Mouse (Mus musculus): ENCODE results near the gene Scaf1. TPM values are rescaled to one million over a fixed set of nuclear protein-coding genes. Genes with fewer than 3 reads are reported as not detected.

Gene Scaf1
- polyA plus RNA-seq, 1 experiment: 25.1 TPM

DNA sequence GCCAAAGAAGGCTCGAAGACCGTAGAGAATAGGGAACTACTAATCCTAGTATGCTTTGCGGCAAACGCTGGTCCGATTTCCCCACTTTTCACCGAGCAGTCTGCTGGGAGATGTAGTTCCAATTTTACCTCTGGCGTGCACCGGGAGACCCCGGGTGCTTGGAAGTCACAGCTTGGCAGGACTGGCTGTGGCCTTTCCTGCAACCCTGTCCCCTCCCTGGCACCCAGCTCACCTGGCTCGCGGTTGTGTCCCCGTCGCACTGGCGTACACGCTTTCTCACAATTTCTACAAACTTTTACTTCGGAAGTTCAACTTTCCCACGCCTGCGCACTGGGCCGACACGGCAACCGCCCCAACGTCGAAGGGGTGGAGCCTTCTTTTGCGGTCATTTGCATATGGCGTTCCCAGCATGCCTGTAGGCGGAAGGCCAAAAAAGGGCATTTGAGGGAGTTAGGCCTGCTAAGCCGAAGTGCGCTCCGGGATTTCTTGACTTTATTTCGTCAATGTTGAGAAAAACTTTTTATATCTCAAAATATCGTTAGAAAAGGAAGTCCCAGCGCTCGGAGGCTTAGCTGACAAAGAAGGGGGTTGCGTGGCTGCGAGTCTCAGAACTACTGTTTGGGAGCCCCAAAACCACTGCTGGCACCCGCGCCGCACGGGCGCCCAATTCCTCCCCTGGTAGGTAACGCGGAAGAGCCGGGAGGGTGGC, 18.8 kb downstream of the Scaf1 start, which contains the start of gene Irf3:
Gene Irf3, plus strand, starts transcription at position 418 of the 709 bp plus-strand sequence.
- Histone ChIP-seq H3K4me3 (ENCODE audit: control insufficient read depth, low read depth, low read length) (peak within 1 kb of the TSS; percentile 98), H3K27me3 (ENCODE audit: control insufficient read depth, insufficient read depth, low read length) (no peaks in the 10 kb centered on the region), H3K36me3 (ENCODE audit: control insufficient read depth, insufficient read depth, low read length) (peaks cover 2% of the 10 kb centered on the region; the same call in 1 of the 2 replicates), H3K27ac (ENCODE audit: control insufficient read depth, insufficient read depth, low read depth, low read length) (peak within 1 kb of the TSS; percentile 99), H3K4me1 (ENCODE audit: control insufficient read depth, insufficient read depth, low read length) (peaks cover 15% of the 10 kb centered on the region)
- TF ChIP-seq CTCF (IDR thresholded peaks at IDR 0.05; ENCODE audit: control insufficient read depth, insufficient read depth, insufficient replicate concordance, low read depth, low read length) (no peak), POLR2A (IDR thresholded peaks at IDR 0.05; ENCODE audit: control insufficient read depth, low read depth, low read length) (peak; percentile 89)

DNA sequence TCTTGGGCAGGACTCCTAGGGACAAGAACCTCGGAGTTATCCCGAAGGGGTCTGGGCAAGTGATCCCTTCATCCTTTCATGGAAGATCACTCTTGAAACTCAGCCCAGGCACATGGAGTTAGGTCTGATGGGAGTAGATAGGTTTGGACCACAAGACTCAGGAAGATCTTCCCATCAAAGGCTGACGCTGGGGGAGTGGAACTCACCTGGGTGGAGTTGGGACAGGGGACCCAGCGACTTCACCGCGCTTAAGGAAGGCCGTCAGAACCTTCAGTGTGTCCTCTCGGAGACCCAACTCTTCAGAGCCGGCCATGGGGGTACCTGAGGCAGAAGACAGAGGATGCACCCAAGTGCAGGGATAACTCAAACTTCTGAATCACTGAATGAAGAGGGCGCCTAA, 19.5 kb downstream of the Scaf1 start:
- no peak for TF ChIP-seq POLR2A (IDR thresholded peaks at IDR 0.05; ENCODE audit: control insufficient read depth, low read depth, low read length)
- no peak for TF ChIP-seq CTCF (IDR thresholded peaks at IDR 0.05; ENCODE audit: control insufficient read depth, insufficient read depth, insufficient replicate concordance, low read depth, low read length)
- peak overlapping the region; percentile 98 for H3K4me3 ChIP-seq (ENCODE audit: control insufficient read depth, low read depth, low read length)
- peaks cover 4% of the 10 kb centered on the region; the same call in 1 of the 2 replicates for H3K36me3 ChIP-seq (ENCODE audit: control insufficient read depth, insufficient read depth, low read length)
- peak overlapping the region; percentile 99 for H3K27ac ChIP-seq (ENCODE audit: control insufficient read depth, insufficient read depth, low read depth, low read length)
- H3K4me1 ChIP-seq (ENCODE audit: control insufficient read depth, insufficient read depth, low read length): peaks cover 15% of the 10 kb centered on the region
- no peaks in the 10 kb centered on the region for H3K27me3 ChIP-seq (ENCODE audit: control insufficient read depth, insufficient read depth, low read length)

DNA sequence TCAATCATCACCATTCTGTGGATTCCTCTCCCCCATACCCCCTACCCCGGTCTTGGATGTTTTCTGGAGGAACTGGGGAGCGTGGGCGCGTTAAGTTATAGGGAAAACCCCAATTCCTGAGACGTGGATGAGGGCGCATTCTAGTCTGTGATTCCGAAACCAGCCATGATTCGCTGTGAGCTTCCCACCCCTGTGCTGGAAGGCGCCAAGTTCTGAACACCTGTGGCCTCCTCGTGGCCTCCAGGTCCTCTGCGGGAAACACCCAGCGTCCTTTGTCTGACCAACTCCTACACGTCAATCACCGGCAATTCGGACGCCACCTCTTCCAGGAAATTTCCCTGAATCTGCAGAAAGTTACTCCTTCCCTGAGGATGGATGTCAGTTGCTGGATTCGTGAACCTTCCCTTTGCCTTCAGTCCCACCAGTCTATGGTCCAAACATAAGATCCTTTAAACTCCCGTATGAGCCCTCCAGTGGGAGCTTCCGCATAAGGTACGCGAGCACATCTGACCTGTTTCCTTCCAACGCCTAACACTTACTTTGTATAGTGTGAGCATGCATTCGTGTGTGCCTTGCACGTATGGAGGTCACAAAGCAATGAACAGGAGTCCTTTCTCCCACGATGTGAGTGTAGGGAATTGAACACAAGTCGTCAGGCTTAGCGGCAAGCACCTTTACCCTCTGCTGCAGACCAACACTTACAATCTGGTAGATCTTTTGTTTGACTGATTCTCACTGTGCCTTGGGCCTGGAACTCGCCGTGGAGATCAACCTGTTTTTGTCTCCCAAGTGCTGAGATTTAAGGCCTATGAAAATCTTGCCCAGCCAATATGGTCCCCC, 29.1 kb downstream of the Scaf1 start:
- H3K27ac ChIP-seq (ENCODE audit: control insufficient read depth, insufficient read depth, low read depth, low read length): peak overlapping the region; percentile 77
- H3K36me3 ChIP-seq (ENCODE audit: control insufficient read depth, insufficient read depth, low read length): peaks cover 2% of the 10 kb centered on the region; the same call in 1 of the 2 replicates
- no peaks in the 10 kb centered on the region for H3K27me3 ChIP-seq (ENCODE audit: control insufficient read depth, insufficient read depth, low read length)
- no peak for TF ChIP-seq CTCF (IDR thresholded peaks at IDR 0.05; ENCODE audit: control insufficient read depth, insufficient read depth, insufficient replicate concordance, low read depth, low read length)
- TF ChIP-seq POLR2A (IDR thresholded peaks at IDR 0.05; ENCODE audit: control insufficient read depth, low read depth, low read length): peak; percentile 10; the same call in 1 of the 2 replicates
- peak overlapping the region; percentile 81 for H3K4me3 ChIP-seq (ENCODE audit: control insufficient read depth, low read depth, low read length)
- H3K4me1 ChIP-seq (ENCODE audit: control insufficient read depth, insufficient read depth, low read length): peaks cover 11% of the 10 kb centered on the region

DNA sequence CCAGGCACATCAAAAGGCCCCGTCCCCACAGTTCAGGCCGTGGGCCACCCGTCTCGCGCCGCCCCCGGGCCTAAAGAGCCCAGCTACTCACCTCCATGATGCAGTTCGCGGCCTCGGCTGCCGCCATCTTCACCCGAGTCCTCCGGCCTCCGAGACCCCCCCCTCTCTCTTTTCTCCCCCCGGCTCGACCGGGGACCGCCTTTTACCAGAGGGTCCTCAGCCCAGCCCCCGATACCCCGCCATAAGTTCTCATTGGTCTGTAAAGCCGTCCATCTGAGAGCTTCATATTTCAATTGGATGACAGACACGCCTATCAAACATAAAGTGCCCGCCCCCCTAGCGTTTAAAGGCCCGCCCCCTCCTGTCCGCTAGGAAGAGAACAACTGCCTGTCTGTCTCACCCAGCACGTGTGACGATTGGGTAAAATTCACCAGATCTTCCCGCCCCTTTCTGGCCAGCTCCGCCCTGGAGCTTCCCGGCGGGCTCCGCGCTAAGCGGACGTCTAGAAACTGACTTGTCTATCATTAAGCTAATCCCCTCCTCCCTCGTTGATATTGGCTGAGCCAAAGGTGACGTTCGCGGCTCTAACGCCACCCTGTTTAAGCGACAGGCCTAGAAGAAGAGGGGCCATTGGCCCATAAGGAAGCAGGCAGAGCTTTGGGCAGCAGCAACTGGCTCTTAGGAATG, 29.8 kb downstream of the Scaf1 start, which contains the start of gene Prmt1:
Gene Prmt1, minus strand, starts transcription at position 377 of the 687 bp plus-strand sequence.
- Histone ChIP-seq H3K36me3 (ENCODE audit: control insufficient read depth, insufficient read depth, low read length) (no peaks in the 10 kb centered on the region), H3K4me3 (ENCODE audit: control insufficient read depth, low read depth, low read length) (peak within 1 kb of the TSS; percentile 81), H3K4me1 (ENCODE audit: control insufficient read depth, insufficient read depth, low read length) (peaks cover 11% of the 10 kb centered on the region), H3K27me3 (ENCODE audit: control insufficient read depth, insufficient read depth, low read length) (no peaks in the 10 kb centered on the region), H3K27ac (ENCODE audit: control insufficient read depth, insufficient read depth, low read depth, low read length) (peak within 1 kb of the TSS; percentile 77)
- TF ChIP-seq POLR2A (IDR thresholded peaks at IDR 0.05; ENCODE audit: control insufficient read depth, low read depth, low read length) (peak; percentile 60), CTCF (IDR thresholded peaks at IDR 0.05; ENCODE audit: control insufficient read depth, insufficient read depth, insufficient replicate concordance, low read depth, low read length) (no peak)

DNA sequence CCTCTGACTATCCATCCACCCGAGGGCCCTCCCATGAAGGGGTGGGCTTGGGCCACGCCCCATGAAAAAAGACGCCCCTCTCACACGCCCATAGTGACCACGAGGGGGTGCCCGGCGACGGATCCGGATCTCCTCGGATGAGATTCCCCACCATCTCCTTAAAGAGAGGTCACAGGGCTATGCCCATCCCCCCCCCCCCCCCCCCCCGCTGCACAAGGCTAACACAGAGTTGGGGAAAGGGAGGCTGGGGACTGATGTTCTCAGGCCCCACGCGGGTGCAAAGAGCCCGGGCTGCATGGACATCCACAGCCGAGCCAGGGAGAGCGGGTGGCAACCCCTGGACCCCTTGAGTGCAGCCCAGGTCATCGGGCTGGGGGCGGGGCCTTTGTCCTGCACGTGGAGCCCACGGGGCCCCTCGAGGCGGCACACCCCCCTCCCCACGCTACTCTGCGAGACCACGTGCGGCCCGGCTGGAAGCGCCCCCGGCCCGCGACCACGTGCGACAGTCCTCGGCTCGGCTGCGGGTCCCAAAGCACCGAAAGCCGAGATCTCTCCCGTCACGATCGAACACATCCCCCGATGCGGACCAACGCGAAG, 30.5 kb downstream of the Scaf1 start:
- H3K4me3 ChIP-seq (ENCODE audit: control insufficient read depth, low read depth, low read length): peak overlapping the region; percentile 81
- H3K27ac ChIP-seq (ENCODE audit: control insufficient read depth, insufficient read depth, low read depth, low read length): peak overlapping the region; percentile 74
- peaks cover 11% of the 10 kb centered on the region for H3K4me1 ChIP-seq (ENCODE audit: control insufficient read depth, insufficient read depth, low read length)
- H3K27me3 ChIP-seq (ENCODE audit: control insufficient read depth, insufficient read depth, low read length): no peaks in the 10 kb centered on the region
- H3K36me3 ChIP-seq (ENCODE audit: control insufficient read depth, insufficient read depth, low read length): no peaks in the 10 kb centered on the region
- no peak for TF ChIP-seq POLR2A (IDR thresholded peaks at IDR 0.05; ENCODE audit: control insufficient read depth, low read depth, low read length)
- TF ChIP-seq CTCF (IDR thresholded peaks at IDR 0.05; ENCODE audit: control insufficient read depth, insufficient read depth, insufficient replicate concordance, low read depth, low read length): no peak

DNA sequence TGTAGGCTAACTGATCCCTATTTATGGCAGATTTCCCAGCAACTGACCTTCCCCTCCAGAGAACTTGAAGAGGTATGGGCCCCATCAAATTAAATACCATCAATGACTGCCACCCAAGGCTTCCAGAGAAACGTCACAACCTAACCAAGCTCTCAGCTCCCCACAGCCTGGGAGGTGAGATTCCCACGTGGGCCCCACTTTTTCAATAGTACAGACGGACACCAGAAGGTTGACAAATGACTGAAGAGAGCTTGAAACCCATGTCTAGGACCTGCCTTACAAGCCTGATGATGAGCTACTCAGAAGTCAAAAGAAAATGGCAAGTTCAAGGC, 31.4 kb downstream of the Scaf1 start:
- H3K36me3 ChIP-seq (ENCODE audit: control insufficient read depth, insufficient read depth, low read length): no peaks in the 10 kb centered on the region
- TF ChIP-seq POLR2A (IDR thresholded peaks at IDR 0.05; ENCODE audit: control insufficient read depth, low read depth, low read length): no peak
- no peak for TF ChIP-seq CTCF (IDR thresholded peaks at IDR 0.05; ENCODE audit: control insufficient read depth, insufficient read depth, insufficient replicate concordance, low read depth, low read length)
- peaks cover 11% of the 10 kb centered on the region for H3K4me1 ChIP-seq (ENCODE audit: control insufficient read depth, insufficient read depth, low read length)
- no peak overlapping the region for H3K27ac ChIP-seq (ENCODE audit: control insufficient read depth, insufficient read depth, low read depth, low read length)
- no peak overlapping the region for H3K4me3 ChIP-seq (ENCODE audit: control insufficient read depth, low read depth, low read length)
- no peaks in the 10 kb centered on the region for H3K27me3 ChIP-seq (ENCODE audit: control insufficient read depth, insufficient read depth, low read length)

Data from testis, adult 2 months (tissue).